Mouse (Mus musculus) embryonic facial prominence, embryonic 12.5 days (tissue): ENCODE results near the gene Acmsd. TPM values are rescaled to one million over a fixed set of nuclear protein-coding genes. Genes with fewer than 3 reads are reported as not detected.

Experiments
- ATAC-seq: fragments of 200-750 bp; cut with Nextera tagmentation; 2 replicates; pipeline ENCODE4 v1.8.0; 2017; ENCODE audit not compliant: insufficient number of reproducible peaks, insufficient read depth, low FRiP score, low TSS enrichment
- H3K27ac ChIP-seq: fragments of 300-500 bp; sonication (generic); 2 replicates; pipeline ENCODE4 v1.5.1; 2016; ENCODE audit warnings: mild to moderate bottlenecking
- H3K27me3 ChIP-seq: fragments of 300-500 bp; sonication (generic); 2 replicates; pipeline ENCODE4 v1.6.1; 2016; ENCODE audit warnings: mild to moderate bottlenecking, moderate library complexity
- H3K36me3 ChIP-seq: fragments of 300-500 bp; sonication (generic); 2 replicates; pipeline ENCODE4 v1.6.1; 2016; ENCODE audit warnings: mild to moderate bottlenecking
- H3K4me1 ChIP-seq: fragments of 300-500 bp; sonication (generic); 2 replicates; pipeline ENCODE4 v1.6.1; 2016
- H3K4me2 ChIP-seq: fragments of 300-500 bp; sonication (generic); replicated peaks from 2 replicates; pipeline ENCODE4 v1.6.1; 2016; ENCODE audit warnings: mild to moderate bottlenecking, moderate library complexity
- H3K4me3 ChIP-seq: fragments of 300-500 bp; sonication (generic); 2 replicates; pipeline ENCODE4 v1.5.1; 2016; ENCODE audit warnings: mild to moderate bottlenecking
- H3K9ac ChIP-seq: fragments of 300-500 bp; sonication (generic); 2 replicates; pipeline ENCODE4 v1.6.1; 2016; ENCODE audit warnings: mild to moderate bottlenecking, moderate library complexity
- H3K9me3 ChIP-seq: fragments of 300-500 bp; sonication (generic); 2 replicates; pipeline ENCODE4 v1.6.1; 2016; ENCODE audit warnings: mild to moderate bottlenecking, moderate library complexity
- WGBS: fragments of 180-500 bp; shearing (Covaris S2); methylation state at CpG from one replicate; pipeline ENCODE4 v1.1.7; 2016; 5-methylcytosine and 5-hydroxymethylcytosine counted together
- polyA plus RNA-seq: library from polyadenylated mRNA; unstranded; fragments of >200 nt; fragmentation: Nextera tagmentation; extraction: Ambion mirVana; gene quantifications from 2 replicates; pipeline ENCODE4 v1.2.1, GENCODE M21; 2016

Gene Acmsd
- polyA plus RNA-seq, 1 experiment from 2014 or later: 0.13 TPM

DNA sequence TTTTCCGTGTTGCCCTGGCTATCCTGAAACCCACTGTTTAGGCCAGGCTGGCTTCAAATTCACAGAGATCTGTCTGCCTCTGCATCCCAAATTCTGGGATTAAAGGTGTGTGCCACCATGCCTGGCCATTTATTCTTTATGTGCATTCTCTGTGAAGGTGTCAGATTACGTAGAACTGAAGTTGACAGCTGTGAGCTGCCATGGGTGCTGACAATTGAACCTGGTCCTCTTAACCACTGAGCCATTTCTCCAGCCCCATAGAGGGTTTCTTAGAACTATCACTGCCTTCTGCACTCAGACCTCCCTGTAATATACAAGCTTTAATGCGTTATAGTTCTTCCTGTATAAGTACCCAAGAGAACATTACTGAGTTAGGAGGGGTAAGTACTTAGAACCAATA lies 49.4 kb downstream of the Acmsd start:
- no peak for ATAC-seq
- peaks cover 16% of the 10 kb centered on the region; the same call in 1 of the 2 replicates for H3K4me1 ChIP-seq
- no peak overlapping the region for H3K4me3 ChIP-seq
- WGBS: 92% methylated on average over 3 of the region's 3 CpGs
- H3K27ac ChIP-seq: no peak overlapping the region
- no peak overlapping the region for H3K4me2 ChIP-seq
- H3K9ac ChIP-seq: no peak overlapping the region
- no peaks in the 10 kb centered on the region for H3K9me3 ChIP-seq
- no peaks in the 10 kb centered on the region for H3K27me3 ChIP-seq
- H3K36me3 ChIP-seq: peaks cover 3% of the 10 kb centered on the region; the same call in 1 of the 2 replicates

DNA sequence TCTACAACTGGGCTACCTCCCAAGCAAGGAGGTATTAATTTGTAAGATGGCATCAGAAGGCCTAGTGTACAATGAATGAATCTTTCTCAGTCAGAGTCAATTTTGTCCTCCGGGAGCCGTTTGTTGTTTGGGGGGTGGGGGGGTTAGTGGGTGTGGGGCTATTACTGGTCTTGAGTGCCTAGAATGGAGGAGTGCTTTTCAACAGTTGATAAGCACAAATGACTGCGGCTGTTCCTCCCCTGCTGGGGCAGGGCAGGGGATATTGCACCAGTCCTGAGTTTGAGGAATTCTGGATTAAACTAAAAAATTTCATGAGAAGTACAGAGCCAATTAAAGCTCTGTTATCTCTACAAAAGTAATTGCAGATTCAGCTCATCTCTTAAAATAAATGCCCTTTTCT lies 50.9 kb downstream of the Acmsd start:
- ATAC-seq: no peak
- 52% methylated on average over 3 of the region's 3 CpGs for WGBS

DNA sequence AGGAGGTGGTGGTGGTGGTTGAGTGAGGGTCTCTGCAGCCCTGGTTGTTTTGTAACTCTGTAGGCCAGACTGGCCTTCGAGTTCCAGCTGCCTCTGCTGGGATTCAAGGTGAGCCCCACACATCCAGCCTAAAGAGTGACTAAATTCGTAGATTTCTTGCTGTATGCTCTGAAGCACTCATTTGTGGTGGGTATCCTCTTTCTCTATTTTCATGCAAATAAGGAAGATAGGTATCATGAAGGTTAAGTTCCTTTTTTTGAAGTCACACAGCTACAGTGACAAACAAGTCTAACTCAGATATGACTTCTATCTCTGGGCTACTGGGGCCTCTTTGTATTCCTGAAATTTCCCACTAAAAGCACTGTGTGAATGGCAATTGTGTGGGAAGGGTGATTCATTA lies 51.6 kb downstream of the Acmsd start:
- peaks cover 14% of the 10 kb centered on the region; the same call in 1 of the 2 replicates for H3K4me1 ChIP-seq
- no peaks in the 10 kb centered on the region for H3K27me3 ChIP-seq
- no peak overlapping the region for H3K4me3 ChIP-seq
- H3K4me2 ChIP-seq: no peak overlapping the region
- ATAC-seq: no peak
- H3K9me3 ChIP-seq: no peaks in the 10 kb centered on the region
- no peak overlapping the region for H3K9ac ChIP-seq
- WGBS: 65% methylated on average over 2 of the region's 2 CpGs
- no peak overlapping the region for H3K27ac ChIP-seq
- H3K36me3 ChIP-seq: peaks cover 3% of the 10 kb centered on the region; the same call in 1 of the 2 replicates

More for the DNA sequence above, 50.9 kb downstream of the Acmsd start:
- Histone ChIP-seq H3K9ac (no peak overlapping the region), H3K4me3 (no peak overlapping the region), H3K27ac (no peak overlapping the region), H3K27me3 (no peaks in the 10 kb centered on the region), H3K4me1 (peaks cover 16% of the 10 kb centered on the region; the same call in 1 of the 2 replicates), H3K9me3 (no peaks in the 10 kb centered on the region), H3K36me3 (peaks cover 3% of the 10 kb centered on the region; the same call in 1 of the 2 replicates), H3K4me2 (no peak overlapping the region)

DNA sequence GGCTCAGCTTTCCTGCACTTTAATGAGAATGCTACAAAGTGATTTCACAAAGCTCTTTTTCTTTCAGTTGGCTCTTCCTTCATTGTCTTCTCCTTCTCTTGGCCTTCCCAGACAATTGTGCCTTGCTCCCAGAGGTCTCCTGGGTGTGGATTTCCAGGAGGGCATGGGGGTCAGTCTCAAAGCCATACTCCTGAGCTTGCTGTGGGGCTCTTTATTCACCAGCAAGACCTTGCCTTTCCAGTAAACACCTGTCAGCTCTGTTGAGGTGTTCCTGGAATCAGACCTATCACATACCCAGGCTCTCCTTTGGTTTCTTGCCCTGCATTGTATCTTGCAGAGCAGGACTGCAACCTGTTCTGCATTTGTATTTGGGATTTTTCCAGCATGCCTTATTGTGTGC lies 54.6 kb downstream of the Acmsd start:
- H3K4me1 ChIP-seq: peaks cover 18% of the 10 kb centered on the region; the same call in 1 of the 2 replicates
- no peak overlapping the region for H3K4me2 ChIP-seq

DNA sequence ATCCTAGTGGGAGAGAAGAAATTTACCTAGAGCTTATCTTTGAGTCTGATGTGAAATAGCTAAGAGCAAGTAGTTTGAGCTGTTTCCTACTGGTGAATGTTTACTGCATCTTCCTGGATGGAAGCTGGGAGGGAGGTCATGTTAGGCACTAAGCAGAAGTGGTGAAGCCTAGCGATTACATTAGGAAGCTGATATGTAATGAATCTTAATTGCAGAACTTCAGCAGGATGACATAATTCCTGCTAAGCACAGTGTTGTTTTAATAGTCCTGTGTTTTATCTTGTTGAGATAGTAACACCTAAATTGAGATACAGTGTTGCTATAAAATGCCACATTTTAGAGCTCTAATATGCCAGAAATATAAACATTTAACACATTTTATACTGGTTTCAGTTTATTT lies 56.7 kb downstream of the Acmsd start:
- Histone ChIP-seq H3K4me2 (no peak overlapping the region), H3K27ac (no peak overlapping the region), H3K9ac (no peak overlapping the region), H3K36me3 (no peaks in the 10 kb centered on the region), H3K27me3 (no peaks in the 10 kb centered on the region), H3K4me3 (no peak overlapping the region), H3K4me1 (peaks cover 13% of the 10 kb centered on the region; the same call in 1 of the 2 replicates), H3K9me3 (no peaks in the 10 kb centered on the region)
- no peak for ATAC-seq
- WGBS: 81% methylated on average over 1 of the region's 1 CpGs

More for the DNA sequence above, 54.6 kb downstream of the Acmsd start:
- ATAC-seq: no peak
- no peak overlapping the region for H3K4me3 ChIP-seq
- H3K9me3 ChIP-seq: no peaks in the 10 kb centered on the region
- H3K27me3 ChIP-seq: no peaks in the 10 kb centered on the region
- no peaks in the 10 kb centered on the region; the same call in 1 of the 2 replicates for H3K36me3 ChIP-seq
- H3K27ac ChIP-seq: no peak overlapping the region
- H3K9ac ChIP-seq: no peak overlapping the region

DNA sequence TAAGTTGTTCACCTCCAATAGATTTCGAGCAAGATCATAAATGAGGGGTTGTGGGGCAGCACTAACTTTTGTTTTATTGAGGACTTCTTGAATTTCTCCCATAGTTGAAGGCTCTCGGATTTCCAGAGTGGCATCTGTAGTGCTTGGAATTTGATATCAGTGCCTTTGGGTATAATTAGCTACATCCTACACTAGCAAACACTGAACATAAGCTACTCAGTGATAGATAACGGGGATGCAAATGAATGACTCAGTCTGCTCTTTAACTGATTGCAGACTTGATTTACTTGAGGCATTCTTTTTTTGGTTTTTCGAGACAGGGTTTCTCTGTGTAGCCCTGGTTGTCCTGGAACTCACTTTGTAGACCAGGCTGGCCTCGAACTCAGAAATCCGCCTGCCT lies 59.7 kb downstream of the Acmsd start:
- no peak overlapping the region for H3K9ac ChIP-seq
- H3K9me3 ChIP-seq: no peaks in the 10 kb centered on the region
- H3K27ac ChIP-seq: no peak overlapping the region
- H3K4me2 ChIP-seq: no peak overlapping the region
- peaks cover 13% of the 10 kb centered on the region; the same call in 1 of the 2 replicates for H3K4me1 ChIP-seq
- H3K4me3 ChIP-seq: no peak overlapping the region
- no peak for ATAC-seq
- H3K36me3 ChIP-seq: 0 out of 2 replicates have a peak, but pooled peaks cover 9% of the 10 kb centered on the region
- H3K27me3 ChIP-seq: no peaks in the 10 kb centered on the region
- WGBS: 56% methylated on average over 6 of the region's 6 CpGs

DNA sequence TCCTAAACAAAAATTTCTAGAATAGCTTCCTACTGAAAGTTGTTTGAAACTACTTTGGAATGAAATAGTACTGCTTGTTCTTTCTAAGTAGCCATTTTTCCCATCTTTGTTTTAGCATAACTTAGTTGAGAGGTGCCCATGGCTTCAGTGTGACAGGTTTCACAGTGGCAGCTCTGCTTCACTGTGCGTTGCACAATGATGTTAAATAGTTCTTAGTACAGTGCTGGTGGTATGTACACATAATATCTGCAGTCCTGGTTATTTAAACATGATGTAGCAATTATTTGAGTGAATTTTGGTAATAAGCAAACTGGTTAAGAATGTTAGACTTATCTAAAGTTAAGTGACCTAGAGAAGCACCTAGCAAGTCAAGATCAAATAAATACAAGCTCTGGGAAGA lies 64.2 kb downstream of the Acmsd start:
- no peaks in the 10 kb centered on the region for H3K4me1 ChIP-seq
- H3K9ac ChIP-seq: no peak overlapping the region
- no peaks in the 10 kb centered on the region for H3K27me3 ChIP-seq
- H3K36me3 ChIP-seq: peaks cover 12% of the 10 kb centered on the region; the same call in 1 of the 2 replicates
- ATAC-seq: no peak
- no peaks in the 10 kb centered on the region for H3K9me3 ChIP-seq
- 94% methylated on average over 1 of the region's 1 CpGs for WGBS
- no peak overlapping the region for H3K4me3 ChIP-seq
- H3K27ac ChIP-seq: no peak overlapping the region
- no peak overlapping the region for H3K4me2 ChIP-seq

DNA sequence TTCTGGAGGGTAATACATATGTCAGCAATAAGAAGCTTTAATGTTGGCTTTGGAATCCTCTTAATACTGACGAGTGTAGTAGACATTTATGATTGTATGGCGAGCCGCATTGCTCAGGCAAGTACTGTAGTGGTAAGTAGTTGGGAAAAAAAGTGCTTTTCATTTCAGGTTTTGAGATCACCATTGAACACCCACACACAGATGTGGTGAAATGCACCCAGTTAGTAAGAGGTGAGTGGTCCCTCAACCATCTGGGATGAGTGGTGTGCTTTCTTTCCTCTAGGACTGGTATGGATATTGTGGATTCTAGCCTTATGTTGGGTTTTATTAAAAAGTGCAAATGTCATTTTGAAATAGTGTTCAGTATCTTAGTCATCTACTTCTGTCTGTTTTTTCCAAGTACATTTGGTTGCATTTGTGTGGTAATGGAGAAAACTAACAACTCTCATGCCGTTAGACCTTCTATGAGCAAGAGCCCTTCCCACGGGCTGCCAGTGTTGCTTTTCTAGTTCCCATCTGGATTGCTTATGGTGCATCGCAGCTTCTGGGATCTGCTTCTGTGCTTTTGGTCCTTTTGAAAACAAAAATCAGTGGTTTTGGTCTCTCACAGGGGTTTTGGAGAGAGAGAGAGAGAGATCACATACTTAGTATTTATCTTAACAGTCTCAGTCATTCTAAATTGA lies 66.0 kb downstream of the Acmsd start:
- H3K9ac ChIP-seq: no peak overlapping the region
- no peak for ATAC-seq
- H3K36me3 ChIP-seq: peaks cover 22% of the 10 kb centered on the region
- H3K27me3 ChIP-seq: no peaks in the 10 kb centered on the region
- 90% methylated on average over 6 of the region's 6 CpGs for WGBS
- H3K27ac ChIP-seq: no peak overlapping the region
- H3K9me3 ChIP-seq: no peaks in the 10 kb centered on the region
- no peak overlapping the region for H3K4me3 ChIP-seq
- H3K4me1 ChIP-seq: no peaks in the 10 kb centered on the region
- no peak overlapping the region for H3K4me2 ChIP-seq

DNA sequence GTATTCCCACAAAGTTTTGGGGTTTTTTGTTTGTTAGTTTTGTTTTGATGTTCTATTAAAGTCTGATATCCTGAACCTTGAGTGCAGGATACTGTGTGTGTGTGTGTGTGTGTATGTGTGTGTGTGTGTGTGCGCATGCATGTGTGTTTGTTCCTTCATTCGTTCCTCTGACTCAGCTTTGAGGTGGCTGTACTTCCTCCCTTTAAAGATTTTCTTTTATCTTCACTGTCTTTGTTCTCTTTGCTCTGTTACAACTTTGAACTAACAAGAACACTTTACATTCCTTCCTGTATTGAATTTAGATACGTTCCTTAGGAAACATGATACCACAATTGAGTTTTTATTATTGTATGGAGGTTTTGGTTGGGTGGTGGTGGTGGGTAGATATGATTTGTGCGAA lies 67.1 kb downstream of the Acmsd start:
- peak; percentile 22; the same call in 1 of the 2 replicates for ATAC-seq

DNA sequence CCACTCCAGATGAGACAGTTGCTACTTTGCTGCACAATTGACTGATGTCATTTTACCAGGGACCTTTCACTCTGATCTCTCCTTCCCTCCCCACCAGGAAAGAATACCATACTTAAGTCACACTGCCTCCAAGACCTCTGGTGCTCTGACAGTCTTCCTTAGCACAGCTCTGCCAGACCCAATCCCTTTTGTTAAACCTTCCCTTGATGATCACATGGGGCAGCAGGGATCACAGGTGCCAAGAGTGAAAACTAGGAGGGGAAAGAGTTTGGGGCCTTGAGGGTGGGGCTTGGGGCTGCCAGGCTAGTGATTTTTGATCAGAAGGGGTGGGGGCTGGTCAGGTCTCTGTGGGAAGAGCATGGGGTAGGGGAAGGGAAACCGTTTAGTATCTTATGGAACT lies 67.5 kb downstream of the Acmsd start:
- Histone ChIP-seq H3K27me3 (no peaks in the 10 kb centered on the region), H3K36me3 (peaks cover 28% of the 10 kb centered on the region), H3K9ac (no peak overlapping the region), H3K4me1 (no peaks in the 10 kb centered on the region), H3K27ac (0 out of 2 replicates have a peak overlapping the region, but pooled peaks have one; percentile 5), H3K4me2 (no peak overlapping the region), H3K4me3 (no peak overlapping the region), H3K9me3 (no peaks in the 10 kb centered on the region)
- ATAC-seq: no peak
- 65% methylated on average over 1 of the region's 1 CpGs for WGBS

More for the DNA sequence above, 67.1 kb downstream of the Acmsd start:
- Histone ChIP-seq H3K4me1 (no peaks in the 10 kb centered on the region), H3K4me2 (no peak overlapping the region), H3K4me3 (no peak overlapping the region), H3K27ac (no peak overlapping the region), H3K9me3 (no peaks in the 10 kb centered on the region), H3K36me3 (peaks cover 25% of the 10 kb centered on the region), H3K9ac (no peak overlapping the region), H3K27me3 (no peaks in the 10 kb centered on the region)
- 69% methylated on average over 4 of the region's 4 CpGs for WGBS

DNA sequence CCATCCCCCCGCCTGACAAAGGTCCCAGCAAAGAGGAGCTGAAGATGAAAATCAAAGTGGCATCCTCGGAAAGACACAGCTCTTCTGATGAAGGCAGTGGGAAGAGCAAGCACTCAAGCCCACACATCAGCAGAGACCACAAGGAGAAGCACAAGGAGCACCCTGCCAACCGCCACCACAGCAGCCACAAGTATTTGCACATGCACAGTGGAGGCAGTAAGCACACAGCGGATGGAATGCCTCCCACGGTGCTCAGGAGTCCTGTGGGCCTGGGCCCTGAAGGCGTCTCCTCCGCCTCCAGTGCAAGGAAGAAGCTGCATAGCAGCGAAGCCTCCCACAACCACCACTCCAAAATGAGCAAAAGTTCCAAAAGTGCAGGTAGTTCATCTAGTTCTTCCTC lies 73.7 kb downstream of the Acmsd start:
- Histone ChIP-seq H3K9me3 (no peaks in the 10 kb centered on the region), H3K27me3 (no peaks in the 10 kb centered on the region), H3K36me3 (peaks cover 44% of the 10 kb centered on the region), H3K4me1 (no peaks in the 10 kb centered on the region), H3K27ac (no peak overlapping the region), H3K4me3 (no peak overlapping the region), H3K9ac (no peak overlapping the region), H3K4me2 (no peak overlapping the region)
- WGBS: 88% methylated on average over 8 of the region's 8 CpGs
- ATAC-seq: no peak

DNA sequence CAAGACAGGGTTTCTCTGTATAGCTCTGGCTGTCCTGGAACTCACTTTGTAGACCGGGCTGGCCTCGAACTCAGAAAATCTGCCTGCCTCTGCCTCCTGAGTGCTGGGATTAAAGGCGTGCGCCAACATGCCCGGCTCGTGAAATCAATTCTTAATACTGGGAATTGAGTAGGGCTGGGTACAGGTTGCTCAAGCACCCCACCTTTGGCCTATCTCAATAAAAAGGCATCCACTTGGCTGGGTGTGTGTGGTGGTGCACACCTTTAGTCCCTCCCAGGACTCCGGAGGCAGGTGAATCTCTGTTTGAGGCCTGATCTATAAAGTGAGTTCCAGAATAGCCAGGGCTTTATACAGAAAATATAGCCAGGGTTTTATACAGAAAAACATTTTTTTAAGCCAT lies 79.5 kb downstream of the Acmsd start:
- no peak overlapping the region for H3K27ac ChIP-seq
- H3K27me3 ChIP-seq: no peaks in the 10 kb centered on the region
- peaks cover 9% of the 10 kb centered on the region for H3K36me3 ChIP-seq
- no peaks in the 10 kb centered on the region for H3K9me3 ChIP-seq
- H3K9ac ChIP-seq: no peak overlapping the region
- no peak overlapping the region for H3K4me2 ChIP-seq
- 93% methylated on average over 7 of the region's 7 CpGs for WGBS
- no peaks in the 10 kb centered on the region for H3K4me1 ChIP-seq
- no peak for ATAC-seq
- no peak overlapping the region for H3K4me3 ChIP-seq
